Comparison of ENCODE assay signal across 13 mouse cellular contexts in genomic region chr15:59201894-59202670, GRCm38 (mm10).
DNase-seq lines count a peak whose midpoint lies in the region; ATAC-seq lines count a peak whose summit lies in the region.
"Had no signal": no experiment of that assay in that cellular context is flagged by ENCODE, and none has a peak within 500 bp of the region (broad histone marks: within the 10 kb centered on the region; RNA-seq: fewer than 3 reads in every experiment).

No protein-coding gene starts in this region.

- DNase-seq in intestine, embryonic 14.5 days (ENCODE audit: low spot score), result no peak
- DNase-seq in lung, postnatal 36 days, result peak; percentile 18
- no peak for DNase-seq in lung, postnatal 4 days
- DNase-seq in kidney, postnatal 4 days, result peak; percentile 18 to 39
- no peak for DNase-seq in adrenal gland, adult 8-10 months
- no peak for DNase-seq in c-Kit-positive CD71-positive TER-119-positive erythroid progenitor cells, embryonic 14.5 days (ENCODE audit: low spot score)
- DNase-seq: right cerebral cortex, postnatal 14 days; thymus, adult 18-20 months had no signal

- H3K9me3 ChIP-seq in intestine, embryonic 14.5 days (ENCODE audit: control insufficient read depth, low read length), result no peaks in the 10 kb centered on the region
- H3K9me3 ChIP-seq in intestine, embryonic 15.5 days, result no peaks in the 10 kb centered on the region
- H3K9me3 ChIP-seq: limb, embryonic 13.5 days had no signal

- H3K9ac ChIP-seq in intestine, embryonic 14.5 days (ENCODE audit: low read length), result no peak overlapping the region
- H3K9ac ChIP-seq in intestine, embryonic 15.5 days, result no peak overlapping the region
- H3K9ac ChIP-seq: limb, embryonic 13.5 days had no signal

- no peak overlapping the region for H3K4me2 ChIP-seq in intestine, embryonic 14.5 days (ENCODE audit: low read length)
- no peak overlapping the region for H3K4me2 ChIP-seq in intestine, embryonic 15.5 days (replicated peaks)
- H3K4me2 ChIP-seq: limb, embryonic 13.5 days had no signal

- H3K27me3 ChIP-seq in intestine, embryonic 14.5 days (replicated peaks; ENCODE audit: control insufficient read depth, insufficient read depth, low read length), result no peaks in the 10 kb centered on the region
- no peaks in the 10 kb centered on the region for H3K27me3 ChIP-seq in intestine, embryonic 15.5 days (replicated peaks)
- H3K27me3 ChIP-seq: CH12.LX; limb, embryonic 13.5 days had no signal

- H3K36me3 ChIP-seq in intestine, embryonic 14.5 days (ENCODE audit: control insufficient read depth, insufficient read depth, low read length), result no peaks in the 10 kb centered on the region
- H3K36me3 ChIP-seq in intestine, embryonic 15.5 days, result no peaks in the 10 kb centered on the region
- H3K36me3 ChIP-seq: limb, embryonic 13.5 days had no signal

- H3K27ac ChIP-seq in intestine, embryonic 14.5 days (ENCODE audit: low read depth), result 0 out of 2 replicates have a peak overlapping the region, but pooled peaks have one; percentile 22
- no peak overlapping the region for H3K27ac ChIP-seq in intestine, embryonic 15.5 days
- H3K27ac ChIP-seq: hindbrain, postnatal 0 days; limb, embryonic 13.5 days had no signal

- H3K4me3 ChIP-seq in intestine, embryonic 14.5 days (ENCODE audit: low read depth, low read length), result no peak overlapping the region
- no peak overlapping the region for H3K4me3 ChIP-seq in intestine, embryonic 15.5 days (replicated peaks)
- H3K4me3 ChIP-seq: limb, embryonic 13.5 days had no signal

- ATAC-seq in intestine, embryonic 14.5 days (replicated peaks; ENCODE audit: low FRiP score, low TSS enrichment, low read depth), result no peak
- ATAC-seq in intestine, embryonic 15.5 days, result no peak
- peak; percentile 53 for ATAC-seq in granulocyte monocyte progenitor cell, adult 5-6 weeks (replicated peaks; ENCODE audit: poor library complexity, severe bottlenecking)
- ATAC-seq: hindbrain, postnatal 0 days had no signal

- peaks cover 36% of the 10 kb centered on the region for H3K4me1 ChIP-seq in intestine, embryonic 14.5 days (replicated peaks; ENCODE audit: control insufficient read depth, insufficient read depth, low read length)
- H3K4me1 ChIP-seq in intestine, embryonic 15.5 days (replicated peaks), result peaks cover 27% of the 10 kb centered on the region

- 76% methylated on average over 19 of the region's 19 CpGs for WGBS in intestine, embryonic 14.5 days
- WGBS in intestine, embryonic 15.5 days, result 75% methylated on average over 19 of the region's 19 CpGs

Comparison
In these comparisons a context has a peak if more than half of its experiments do, and no peak if none do; other contexts are left out.
1. DNase-seq: peak in lung, postnatal 36 days (single experiment) and kidney, postnatal 4 days (2 of 2); none in intestine, embryonic 14.5 days (single experiment), lung, postnatal 4 days (0 of 2), adrenal gland, adult 8-10 months (single experiment) and c-Kit-positive CD71-positive TER-119-positive erythroid progenitor cells, embryonic 14.5 days (single experiment).